Mouse (Mus musculus): Measurements from ENCODE around the gene Rcc2.

DNA sequence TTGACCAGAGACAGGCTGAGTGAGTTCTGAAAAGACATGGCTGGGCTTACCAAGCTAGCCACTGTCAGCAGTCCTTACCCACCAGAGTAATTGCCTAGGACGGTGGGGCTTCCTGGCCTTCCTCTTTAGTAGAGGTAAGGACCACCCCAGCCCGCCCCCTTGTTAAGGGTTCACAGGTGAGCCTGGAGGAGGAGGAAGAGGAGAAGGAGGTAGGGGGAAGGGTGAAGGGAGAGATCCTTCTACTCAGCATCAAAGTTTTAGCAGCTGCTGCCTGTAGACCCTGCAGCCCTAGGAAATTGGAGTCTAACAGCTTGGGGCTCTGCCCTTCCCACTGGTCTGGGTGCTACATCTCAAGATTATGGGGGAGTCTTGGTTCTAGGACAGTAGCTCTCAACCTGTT is 42.2 kb downstream of the Rcc2 start, which contains the start of gene Padi6:
- TF ChIP-seq CTCF (IDR thresholded peaks at IDR 0.05; ENCODE audit: insufficient read depth, low read length) (no peak), POLR2A (IDR thresholded peaks at IDR 0.05; ENCODE audit: borderline replicate concordance, extremely low read depth, low read depth, low read length) (no peak)
